In the genomic region with DNA sequence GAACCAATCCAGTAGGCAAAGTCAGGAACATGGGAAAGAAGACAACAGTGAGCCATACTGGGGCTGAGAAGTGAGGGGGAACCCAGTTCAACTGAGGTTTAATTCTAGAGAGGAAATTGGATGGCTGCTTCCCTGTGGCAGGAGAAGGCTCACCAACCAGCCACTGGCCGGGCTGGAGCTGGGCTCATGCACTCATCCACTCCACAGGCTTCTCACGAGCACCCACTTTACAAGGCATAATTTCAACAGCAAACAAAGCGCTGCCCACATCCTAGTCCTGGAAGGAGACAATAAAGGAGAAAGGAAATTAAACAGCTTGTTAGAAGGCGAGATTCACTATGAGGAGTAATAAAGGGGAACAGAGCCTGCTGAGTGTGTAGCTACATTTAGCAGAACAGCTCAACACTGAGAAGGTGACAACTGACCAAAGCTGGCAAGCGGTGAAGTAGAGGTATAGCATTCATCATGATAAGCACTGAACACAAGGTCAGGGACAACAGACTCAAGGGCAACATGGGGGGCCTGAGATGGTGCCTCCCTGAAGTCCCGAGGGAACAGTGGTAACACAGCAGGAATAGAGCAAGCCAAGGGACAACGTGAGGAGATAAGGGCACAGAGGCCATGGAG, we compare ENCODE assay signal across 21 mouse cellular contexts.
DNase-seq lines count a peak whose midpoint lies in the region; ATAC-seq lines count a peak whose summit lies in the region.
"Had no signal": no experiment of that assay in that cellular context is flagged by ENCODE, and none has a peak within 500 bp of the region (broad histone marks: within the 10 kb centered on the region; RNA-seq: fewer than 3 reads in every experiment).

No protein-coding gene starts in this region.

- no peak overlapping the region for H3K4me3 ChIP-seq in lung, embryonic 16.5 days (ENCODE audit: low read length)
- no peak overlapping the region for H3K4me3 ChIP-seq in heart, embryonic 14.5 days (ENCODE audit: control insufficient read depth in 1 of 2, insufficient read depth in 1 of 2, low read depth in 1 of 2, low read length in 2 of 2)
- H3K4me3 ChIP-seq: layer of hippocampus, adult 2 months; limb, embryonic 15.5 days; liver, embryonic 15.5 days; megakaryocyte, embryonic 14.5 days; neural tube, embryonic 13.5 days had no signal

- ATAC-seq in lung, embryonic 16.5 days (ENCODE audit: low read depth), result peak; percentile 49; the same call in 1 of the 2 replicates
- ATAC-seq in heart, embryonic 14.5 days (ENCODE audit: insufficient number of reproducible peaks, insufficient read depth, low FRiP score, low read depth), result peak; percentile 78
- no peak for ATAC-seq in activated CD4-positive, CD25-positive, alpha-beta regulatory T cell, adult 4 months
- ATAC-seq: hindbrain, embryonic 16.5 days had no signal

- no peaks in the 10 kb centered on the region for H3K27me3 ChIP-seq in lung, embryonic 16.5 days (ENCODE audit: control insufficient read depth, insufficient read depth, low read depth, low read length)
- H3K27me3 ChIP-seq in heart, embryonic 14.5 days (ENCODE audit: control insufficient read depth, insufficient read depth, low read length), result no peaks in the 10 kb centered on the region
- H3K27me3 ChIP-seq: liver, embryonic 15.5 days; neural tube, embryonic 13.5 days had no signal

- no peak overlapping the region for H3K4me2 ChIP-seq in lung, embryonic 16.5 days (ENCODE audit: low read depth, low read length)
- peak overlapping the region; percentile 9 for H3K4me2 ChIP-seq in heart, embryonic 14.5 days (ENCODE audit: low read length)
- H3K4me2 ChIP-seq: limb, embryonic 15.5 days; liver, embryonic 15.5 days; neural tube, embryonic 13.5 days had no signal

- no peaks in the 10 kb centered on the region for H3K36me3 ChIP-seq in lung, embryonic 16.5 days (ENCODE audit: control insufficient read depth, insufficient read depth, low read length)
- peaks cover 11% of the 10 kb centered on the region for H3K36me3 ChIP-seq in heart, embryonic 14.5 days (ENCODE audit: control insufficient read depth, insufficient read depth, low read length)
- H3K36me3 ChIP-seq: limb, embryonic 15.5 days; liver, embryonic 15.5 days; neural tube, embryonic 13.5 days had no signal

- peak; percentile 44 for DNase-seq in adrenal gland, postnatal 14 days
- no peak for DNase-seq in adrenal gland, adult 2 months
- no peak for DNase-seq in lung, postnatal 4 days
- peak; percentile 36 for DNase-seq in lung, postnatal 25 days (ENCODE audit: low spot score)
- DNase-seq in Muller cell, postnatal 12 days (ENCODE audit: inconsistent ontology term), result no peak
- DNase-seq: cerebellum, adult 2 months; cerebellum, postnatal 36 days; gastrocnemius, postnatal 14 days; kidney, adult 18-20 months; midbrain, embryonic 14.5 days; thymus, postnatal 36 days had no signal

- H3K27ac ChIP-seq in lung, embryonic 16.5 days (ENCODE audit: low read length), result no peak overlapping the region
- H3K27ac ChIP-seq in heart, embryonic 14.5 days (replicated peaks in 1 of 2; ENCODE audit: control insufficient read depth in 1 of 2, insufficient read depth in 1 of 2, low read depth in 2 of 2, low read length in 2 of 2), result peak overlapping the region; percentile 94 to 96
- H3K27ac ChIP-seq: kidney, postnatal 0 days; layer of hippocampus, adult 2 months; limb, embryonic 15.5 days; liver, embryonic 15.5 days; neural tube, embryonic 13.5 days had no signal

- H3K4me1 ChIP-seq in lung, embryonic 16.5 days (replicated peaks; ENCODE audit: control insufficient read depth, insufficient read depth, low read length), result peaks cover 8% of the 10 kb centered on the region; the same call in 1 of the 2 replicates
- H3K4me1 ChIP-seq in heart, embryonic 14.5 days (ENCODE audit: control insufficient read depth in 2 of 2, insufficient read depth in 2 of 2, low read length in 2 of 2), result peaks cover 37 to 77% of the 10 kb centered on the region in 2 experiments
- H3K4me1 ChIP-seq: limb, embryonic 15.5 days; liver, embryonic 15.5 days; megakaryocyte, embryonic 14.5 days; neural tube, embryonic 13.5 days had no signal

- no peaks in the 10 kb centered on the region for H3K9me3 ChIP-seq in lung, embryonic 16.5 days (ENCODE audit: control insufficient read depth, low read length)
- H3K9me3 ChIP-seq in heart, embryonic 14.5 days (ENCODE audit: control insufficient read depth, low read length), result no peaks in the 10 kb centered on the region
- H3K9me3 ChIP-seq: limb, embryonic 15.5 days; liver, embryonic 15.5 days; neural tube, embryonic 13.5 days had no signal

- WGBS in lung, embryonic 16.5 days, result 41% methylated on average over 7 of the region's 7 CpGs
- WGBS in heart, embryonic 14.5 days, result 22% methylated on average over 7 of the region's 7 CpGs

- H3K9ac ChIP-seq in lung, embryonic 16.5 days (ENCODE audit: low read length), result no peak overlapping the region
- H3K9ac ChIP-seq in heart, embryonic 14.5 days (ENCODE audit: low read length), result peak overlapping the region; percentile 61
- H3K9ac ChIP-seq: limb, embryonic 15.5 days; liver, embryonic 15.5 days; neural tube, embryonic 13.5 days had no signal

Comparison
In these comparisons a context has a peak if more than half of its experiments do, and no peak if none do; other contexts are left out.
1. DNase-seq: peak in adrenal gland, postnatal 14 days (single experiment) and lung, postnatal 25 days (single experiment); none in adrenal gland, adult 2 months (single experiment), lung, postnatal 4 days (0 of 2) and Muller cell, postnatal 12 days (single experiment).